Mouse (Mus musculus) heart, embryonic 12.5 days (tissue): ENCODE measurements around the gene Ncf2. TPM values are rescaled to one million over a fixed set of nuclear protein-coding genes. Genes with fewer than 3 reads are reported as not detected.
"Not testable (repeated sequence)": the region's sequence is repeated elsewhere in the genome, so short reads cannot be mapped to it uniquely, and the experiment has no call there.

Experiments
- ATAC-seq: fragments of 200-750 bp; cut with Nextera tagmentation; 2 replicates; pipeline ENCODE4 v1.8.0; 2017; ENCODE audit warnings: moderate TSS enrichment, moderate library complexity; ENCODE audit not compliant: insufficient number of reproducible peaks, low FRiP score
- H3K27ac ChIP-seq: fragments of 300-500 bp; sonication (generic); 2 replicates; pipeline ENCODE4 v1.5.1; 2016; ENCODE audit warnings: mild to moderate bottlenecking, moderate library complexity; ENCODE audit not compliant: poor library complexity, severe bottlenecking
- H3K27me3 ChIP-seq: fragments of 300-500 bp; sonication (generic); replicated peaks from 2 replicates; pipeline ENCODE4 v1.6.1; 2016; ENCODE audit warnings: mild to moderate bottlenecking, moderate library complexity
- H3K36me3 ChIP-seq: fragments of 300-500 bp; sonication (generic); 2 replicates; pipeline ENCODE4 v1.6.1; 2016; ENCODE audit warnings: mild to moderate bottlenecking, moderate library complexity
- H3K4me1 ChIP-seq: fragments of 300-500 bp; sonication (generic); replicated peaks from 2 replicates; pipeline ENCODE4 v1.6.1; 2016; ENCODE audit warnings: mild to moderate bottlenecking
- H3K4me2 ChIP-seq: fragments of 300-500 bp; sonication (generic); 2 replicates; pipeline ENCODE4 v1.6.1; 2016; ENCODE audit warnings: mild to moderate bottlenecking, moderate library complexity
- H3K4me3 ChIP-seq: fragments of 300-500 bp; sonication (generic); 2 replicates; pipeline ENCODE4 v1.5.1; 2016; ENCODE audit warnings: mild to moderate bottlenecking
- H3K9ac ChIP-seq: fragments of 300-500 bp; sonication (generic); 2 replicates; pipeline ENCODE4 v1.6.1; 2016; ENCODE audit warnings: mild to moderate bottlenecking, moderate library complexity
- H3K9me3 ChIP-seq: fragments of 300-500 bp; sonication (generic); replicated peaks from 2 replicates; pipeline ENCODE4 v1.6.1; 2016; ENCODE audit warnings: mild to moderate bottlenecking, moderate library complexity
- WGBS: fragments of 180-500 bp; shearing (Covaris S2); methylation state at CpG from one replicate; pipeline ENCODE4 v1.1.7; 2016; 5-methylcytosine and 5-hydroxymethylcytosine counted together
- polyA plus RNA-seq: library from polyadenylated mRNA; unstranded; fragments of >200 nt; fragmentation: Nextera tagmentation; extraction: Ambion mirVana; gene quantifications from 2 replicates; pipeline ENCODE4 v1.2.1, GENCODE M21; 2016

Gene Ncf2
- polyA plus RNA-seq, 1 experiment from 2014 or later: 3.4 TPM

- H3K4me2 ChIP-seq: no peak overlapping the region
- H3K36me3 ChIP-seq: no peaks in the 10 kb centered on the region
- H3K9ac ChIP-seq: no peak overlapping the region
- H3K9me3 ChIP-seq: no peaks in the 10 kb centered on the region
- no peak overlapping the region for H3K27ac ChIP-seq
- WGBS: 91% methylated on average over 8 of the region's 8 CpGs
- no peak overlapping the region for H3K4me3 ChIP-seq
- no peaks in the 10 kb centered on the region for H3K27me3 ChIP-seq
- no peaks in the 10 kb centered on the region for H3K4me1 ChIP-seq
- no peak for ATAC-seq
Observed at GRCm38 (mm10) chr1:152784620-152785019, 15.4 kb upstream of the Ncf2 start.

- H3K9me3 ChIP-seq, H3K4me1 ChIP-seq, H3K9ac ChIP-seq, ATAC-seq, H3K27me3 ChIP-seq, H3K4me2 ChIP-seq, H3K27ac ChIP-seq, H3K36me3 ChIP-seq, H3K4me3 ChIP-seq: not testable (repeated sequence)
- WGBS: 83% methylated on average over 3 of the region's 3 CpGs
Observed at GRCm38 (mm10) chr1:152785446-152785845, 14.5 kb upstream of the Ncf2 start.

GRCm38 (mm10) chr1:152786953-152787352 lies 13.0 kb upstream of the Ncf2 start:
- Histone ChIP-seq H3K27me3 (no peaks in the 10 kb centered on the region), H3K4me1 (peaks cover 15% of the 10 kb centered on the region), H3K36me3 (no peaks in the 10 kb centered on the region), H3K9me3 (no peaks in the 10 kb centered on the region), H3K27ac (no peak overlapping the region), H3K4me3 (no peak overlapping the region), H3K4me2 (no peak overlapping the region), H3K9ac (no peak overlapping the region)
- 84% methylated on average over 4 of the region's 4 CpGs for WGBS
- ATAC-seq: no peak

- Histone ChIP-seq H3K9me3 (no peaks in the 10 kb centered on the region), H3K27me3 (no peaks in the 10 kb centered on the region), H3K27ac (no peak overlapping the region), H3K4me2 (no peak overlapping the region), H3K4me3 (no peak overlapping the region), H3K9ac (no peak overlapping the region), H3K36me3 (no peaks in the 10 kb centered on the region), H3K4me1 (peaks cover 23% of the 10 kb centered on the region)
- ATAC-seq: no peak
- WGBS: 59% methylated on average over 4 of the region's 4 CpGs
Observed at GRCm38 (mm10) chr1:152788121-152788660, 11.8 kb upstream of the Ncf2 start.

GRCm38 (mm10) chr1:152790254-152790653 lies 9.7 kb upstream of the Ncf2 start:
- H3K4me3 ChIP-seq: peak overlapping the region; percentile 1; the same call in 1 of the 2 replicates
- H3K4me2 ChIP-seq: peak overlapping the region; percentile 48
- 28% methylated on average over 12 of the region's 12 CpGs for WGBS
- no peaks in the 10 kb centered on the region for H3K36me3 ChIP-seq
- no peak overlapping the region for H3K9ac ChIP-seq
- no peaks in the 10 kb centered on the region for H3K27me3 ChIP-seq
- peaks cover 31% of the 10 kb centered on the region for H3K4me1 ChIP-seq
- H3K9me3 ChIP-seq: no peaks in the 10 kb centered on the region
- H3K27ac ChIP-seq: peak overlapping the region; percentile 83
- ATAC-seq: 0 out of 2 replicates have a peak, but pooled peaks have one; percentile 53

- 7% methylated on average over 6 of the region's 6 CpGs for WGBS
- ATAC-seq: peak; percentile 65
- Histone ChIP-seq H3K9ac (no peak overlapping the region), H3K4me1 (peaks cover 33% of the 10 kb centered on the region), H3K27ac (peak overlapping the region; percentile 83), H3K4me3 (0 out of 2 replicates have a peak overlapping the region, but pooled peaks have one; percentile 1), H3K9me3 (no peaks in the 10 kb centered on the region), H3K4me2 (peak overlapping the region; percentile 48), H3K27me3 (no peaks in the 10 kb centered on the region), H3K36me3 (no peaks in the 10 kb centered on the region)
Observed at GRCm38 (mm10) chr1:152790821-152791220, 9.2 kb upstream of the Ncf2 start.

- Histone ChIP-seq H3K9me3 (no peaks in the 10 kb centered on the region), H3K4me1 (peaks cover 37% of the 10 kb centered on the region), H3K36me3 (no peaks in the 10 kb centered on the region), H3K9ac (no peak overlapping the region), H3K27ac (peak overlapping the region; percentile 83), H3K4me3 (no peak overlapping the region), H3K4me2 (peak overlapping the region; percentile 48), H3K27me3 (no peaks in the 10 kb centered on the region)
- WGBS: 21% methylated on average over 4 of the region's 4 CpGs
- 0 out of 2 replicates have a peak, but pooled peaks have one; percentile 9 for ATAC-seq
Observed at GRCm38 (mm10) chr1:152791269-152791668, 8.7 kb upstream of the Ncf2 start.

GRCm38 (mm10) chr1:152792736-152793494 lies 7.1 kb upstream of the Ncf2 start:
- no peak overlapping the region for H3K4me3 ChIP-seq
- H3K9ac ChIP-seq: no peak overlapping the region
- H3K4me1 ChIP-seq: peaks cover 37% of the 10 kb centered on the region
- no peaks in the 10 kb centered on the region for H3K36me3 ChIP-seq
- no peaks in the 10 kb centered on the region for H3K27me3 ChIP-seq
- no peak overlapping the region for H3K27ac ChIP-seq
- WGBS: 59% methylated on average over 12 of the region's 12 CpGs
- no peak for ATAC-seq
- no peak overlapping the region for H3K4me2 ChIP-seq
- H3K9me3 ChIP-seq: no peaks in the 10 kb centered on the region

GRCm38 (mm10) chr1:152793495-152794130 lies 6.4 kb upstream of the Ncf2 start:
- H3K4me2 ChIP-seq: no peak overlapping the region
- no peaks in the 10 kb centered on the region for H3K9me3 ChIP-seq
- H3K9ac ChIP-seq: no peak overlapping the region
- no peak overlapping the region for H3K4me3 ChIP-seq
- no peak overlapping the region for H3K27ac ChIP-seq
- peaks cover 37% of the 10 kb centered on the region for H3K4me1 ChIP-seq
- 56% methylated on average over 6 of the region's 6 CpGs for WGBS
- no peaks in the 10 kb centered on the region for H3K36me3 ChIP-seq
- no peaks in the 10 kb centered on the region for H3K27me3 ChIP-seq
- ATAC-seq: no peak

GRCm38 (mm10) chr1:152795688-152796255 lies 4.2 kb upstream of the Ncf2 start:
- Histone ChIP-seq H3K36me3 (no peaks in the 10 kb centered on the region), H3K9me3 (no peaks in the 10 kb centered on the region), H3K27me3 (no peaks in the 10 kb centered on the region), H3K4me3 (no peak overlapping the region), H3K4me2 (no peak overlapping the region), H3K4me1 (peaks cover 42% of the 10 kb centered on the region), H3K27ac (no peak overlapping the region), H3K9ac (no peak overlapping the region)
- no peak for ATAC-seq
- 46% methylated on average over 8 of the region's 8 CpGs for WGBS

- H3K4me2 ChIP-seq: no peak overlapping the region
- no peak for ATAC-seq
- peaks cover 33% of the 10 kb centered on the region for H3K4me1 ChIP-seq
- H3K36me3 ChIP-seq: no peaks in the 10 kb centered on the region
- H3K9ac ChIP-seq: no peak overlapping the region
- no peaks in the 10 kb centered on the region for H3K9me3 ChIP-seq
- H3K27me3 ChIP-seq: no peaks in the 10 kb centered on the region
- no peak overlapping the region for H3K4me3 ChIP-seq
- H3K27ac ChIP-seq: no peak overlapping the region
- WGBS: 81% methylated on average over 8 of the region's 8 CpGs
Observed at GRCm38 (mm10) chr1:152796683-152797263, 3.2 kb upstream of the Ncf2 start.
